Mouse (Mus musculus) forebrain, postnatal 0 days (tissue): ENCODE results near the gene BC024063. TPM values are rescaled to one million over a fixed set of nuclear protein-coding genes. Genes with fewer than 3 reads are reported as not detected.
A peak's percentile ranks its signal among the peaks of the same experiment; 100 is the strongest.

ENCODE experiments used
- ATAC-seq: fragments of 200-750 bp; cut with Nextera tagmentation; 2 replicates; pipeline ENCODE4 v1.8.0; 2017; ENCODE audit warnings: mild to moderate bottlenecking, moderate library complexity
- DNase-seq: peaks from one replicate; pipeline ENCODE4 v3.0.0-alpha.2; 2015
- H3K27ac ChIP-seq: fragments of 300-500 bp; sonication (generic); 2 replicates; pipeline ENCODE4 v1.5.1; 2014; ENCODE audit warnings: low read depth, mild to moderate bottlenecking, antibody characterized with exemption, low read length, moderate library complexity, mixed read lengths
- H3K27me3 ChIP-seq: fragments of 300-500 bp; sonication (generic); 2 replicates; pipeline ENCODE4 v1.6.1; 2014; ENCODE audit warnings: mild to moderate bottlenecking, low read length, mixed read lengths; ENCODE audit not compliant: insufficient read depth
- H3K36me3 ChIP-seq: fragments of 300-500 bp; sonication (generic); 2 replicates; pipeline ENCODE4 v1.6.1; 2014; ENCODE audit warnings: mild to moderate bottlenecking, moderate library complexity; ENCODE audit not compliant: insufficient read depth
- H3K4me1 ChIP-seq: fragments of 300-500 bp; sonication (generic); 2 replicates; pipeline ENCODE4 v1.6.1; 2014; ENCODE audit warnings: antibody characterized with exemption; ENCODE audit not compliant: insufficient read depth
- H3K4me2 ChIP-seq: fragments of 300-500 bp; sonication (generic); 2 replicates; pipeline ENCODE4 v1.6.1; 2014; ENCODE audit warnings: low read depth, mild to moderate bottlenecking, moderate library complexity
- H3K4me3 ChIP-seq: fragments of 300-500 bp; sonication (generic); 2 replicates; pipeline ENCODE4 v1.5.1; 2014; ENCODE audit warnings: low read depth, low read length, mixed read lengths
- H3K9ac ChIP-seq: fragments of 300-500 bp; sonication (generic); 2 replicates; pipeline ENCODE4 v1.6.1; 2014; ENCODE audit warnings: mild to moderate bottlenecking
- H3K9me3 ChIP-seq: fragments of 300-500 bp; sonication (generic); 2 replicates; pipeline ENCODE4 v1.6.1; 2016; ENCODE audit warnings: low read length
- CTCF ChIP-seq: sonication (generic); IDR thresholded peaks from 2 replicates; pipeline ENCODE4 v1.5.1; 2016; ENCODE audit warnings: antibody characterized with exemption, control low read depth, low read depth
- WGBS: fragments of 180-500 bp; shearing (Covaris S2); extraction: QIAGEN DNeasy Blood & Tissue Kit; methylation state at CpG from one replicate; pipeline ENCODE4 v1.1.7; 2014; 5-methylcytosine and 5-hydroxymethylcytosine counted together
- polyA plus RNA-seq: library from polyadenylated mRNA; unstranded; fragments of >200 nt; fragmentation: Nextera tagmentation; extraction: Ambion mirVana; gene quantifications from 2 replicates; pipeline ENCODE4 v1.2.1, GENCODE M21; 2015
- total RNA-seq: library from RNA; depleted of rRNA; stranded (reverse); fragments of >200 nt; gene quantifications from 2 replicates; pipeline ENCODE4 v1.2.3, GENCODE M21; 2014; rRNA removed

Gene BC024063
- total and polyA plus RNA-seq, 2 experiments from 2014 or later, result 3.9 to 12.1 TPM

- Histone ChIP-seq H3K4me3 (no peak overlapping the region), H3K27me3 (no peaks in the 10 kb centered on the region), H3K9ac (no peak overlapping the region), H3K36me3 (no peaks in the 10 kb centered on the region), H3K27ac (no peak overlapping the region), H3K4me1 (no peaks in the 10 kb centered on the region), H3K4me2 (no peak overlapping the region), H3K9me3 (peaks cover 28% of the 10 kb centered on the region)
- no peak for DNase-seq
- 83% methylated on average over 3 of the region's 3 CpGs for WGBS
- no peak for TF ChIP-seq CTCF
- ATAC-seq, result no peak
Observed at GRCm38 (mm10) chr10:82117206-82117605, 34.1 kb downstream of the BC024063 start.

- peak within 1 kb of the TSS; percentile 71 for H3K4me3 ChIP-seq
- peak within 1 kb of the TSS; percentile 94 for H3K27ac ChIP-seq
- H3K36me3 ChIP-seq, result no peaks in the 10 kb centered on the region
- H3K9me3 ChIP-seq, result peaks cover 29% of the 10 kb centered on the region
- peak; percentile 93 for DNase-seq
- no peaks in the 10 kb centered on the region for H3K27me3 ChIP-seq
- peak within 1 kb of the TSS; percentile 57 for H3K4me2 ChIP-seq
- peak; percentile 100 for ATAC-seq
- H3K4me1 ChIP-seq, result 0 out of 2 replicates have a peak, but pooled peaks cover 5% of the 10 kb centered on the region
- WGBS, result 3% methylated on average over 41 of the region's 41 CpGs
- H3K9ac ChIP-seq, result peak within 1 kb of the TSS; percentile 85
- TF ChIP-seq CTCF, result no peak
Observed at GRCm38 (mm10) chr10:82127850-82128401, 44.8 kb downstream of the BC024063 start, which contains the start of gene AU041133. TSS of gene AU041133 (plus strand) at chr10:82128013.

GRCm38 (mm10) chr10:82145282-82145681 is 62.1 kb downstream of the BC024063 start:
- Histone ChIP-seq H3K36me3 (peaks cover 43% of the 10 kb centered on the region), H3K27me3 (no peaks in the 10 kb centered on the region), H3K9ac (no peak overlapping the region), H3K27ac (no peak overlapping the region), H3K9me3 (peaks cover 47% of the 10 kb centered on the region), H3K4me1 (no peaks in the 10 kb centered on the region), H3K4me2 (no peak overlapping the region), H3K4me3 (no peak overlapping the region)
- 98% methylated on average over 1 of the region's 1 CpGs for WGBS
- DNase-seq, result no peak
- no peak for ATAC-seq
- no peak for TF ChIP-seq CTCF

GRCm38 (mm10) chr10:82147571-82147970 is 64.4 kb downstream of the BC024063 start:
- no peaks in the 10 kb centered on the region for H3K4me1 ChIP-seq
- WGBS, result 89% methylated on average over 4 of the region's 4 CpGs
- no peaks in the 10 kb centered on the region for H3K27me3 ChIP-seq
- H3K27ac ChIP-seq, result no peak overlapping the region
- DNase-seq, result no peak
- no peak overlapping the region for H3K9ac ChIP-seq
- no peak overlapping the region for H3K4me2 ChIP-seq
- no peak overlapping the region for H3K4me3 ChIP-seq
- peaks cover 58% of the 10 kb centered on the region for H3K36me3 ChIP-seq
- ATAC-seq, result no peak
- peaks cover 63% of the 10 kb centered on the region for H3K9me3 ChIP-seq
- no peak for TF ChIP-seq CTCF

Other genes starting within 250 kb of the BC024063 start
- gene Gm32687, start 219.4 kb upstream of the BC024063 start, total RNA-seq, result 8.2 and 10.0 TPM in 2 replicates
- gene Gm32687, start 219.4 kb upstream of the BC024063 start, polyA plus RNA-seq, result 4.0 and 6.1 TPM in 2 replicates
- gene Zfp781, start 152.9 kb upstream of the BC024063 start, total RNA-seq, result 10.5 and 10.9 TPM in 2 replicates
- 3.8 and 4.9 TPM in 2 replicates for gene Zfp781, start 152.9 kb upstream of the BC024063 start, polyA plus RNA-seq
- gene Zfp873, start 35.2 kb upstream of the BC024063 start, total RNA-seq, result 17.2 TPM in 2 replicates
- 6.7 and 9.6 TPM in 2 replicates for gene Zfp873, start 35.2 kb upstream of the BC024063 start, polyA plus RNA-seq
- gene AU041133, start 44.7 kb downstream of the BC024063 start, total RNA-seq, result 13.2 and 15.6 TPM in 2 replicates
- gene AU041133, start 44.7 kb downstream of the BC024063 start, polyA plus RNA-seq, result 4.8 and 7.1 TPM in 2 replicates
- gene Zfp938, start 157.9 kb downstream of the BC024063 start, total RNA-seq, result 26.6 and 30.5 TPM in 2 replicates
- 27.7 and 28.2 TPM in 2 replicates for gene Zfp938, start 157.9 kb downstream of the BC024063 start, polyA plus RNA-seq
- gene 4932415D10Rik, start 233.2 kb downstream of the BC024063 start, total RNA-seq, result under 0.01 TPM in 1 of 2 replicates, not detected in the other
- gene 4932415D10Rik, start 233.2 kb downstream of the BC024063 start, polyA plus RNA-seq, result not detected in 2 replicates